Mouse (Mus musculus) olfactory bulb, adult 2 months (tissue): ENCODE data around the gene Id1. TPM values are rescaled to one million over a fixed set of nuclear protein-coding genes. Genes with fewer than 3 reads are reported as not detected.

Experiments used
- H3K27ac ChIP-seq: fragments of 200-500 bp; 2 replicates; pipeline ENCODE4 v1.5.1; 2012; ENCODE audit warnings: low read depth, low read length; ENCODE audit not compliant: insufficient read depth
- H3K4me1 ChIP-seq: fragments of 200-500 bp; 2 replicates; pipeline ENCODE4 v1.6.1; 2012; ENCODE audit warnings: low read length; ENCODE audit not compliant: control insufficient read depth, insufficient read depth
- H3K4me3 ChIP-seq: fragments of 200-500 bp; 2 replicates; pipeline ENCODE4 v1.5.1; 2012; ENCODE audit warnings: mild to moderate bottlenecking, low read depth, low read length, moderate library complexity; ENCODE audit not compliant: insufficient read depth
- CTCF ChIP-seq: fragments of 200-500 bp; IDR thresholded peaks from 2 replicates; pipeline ENCODE4 v1.5.1; 2012; ENCODE audit warnings: low read depth, mild to moderate bottlenecking, low read length, moderate library complexity; ENCODE audit not compliant: insufficient read depth
- POLR2A ChIP-seq: fragments of 200-500 bp; IDR thresholded peaks from 2 replicates; pipeline ENCODE4 v1.6.1; 2012; ENCODE audit warnings: mild to moderate bottlenecking, low read depth, low read length, moderate library complexity; ENCODE audit not compliant: insufficient read depth
- WGBS: fragments of 180-500 bp; shearing (Covaris S2); methylation state at CpG from one replicate; pipeline ENCODE4 v1.1.7; 2018; 5-methylcytosine and 5-hydroxymethylcytosine counted together
- polyA plus RNA-seq: library from polyadenylated mRNA; stranded (reverse); fragments of >200 nt; gene quantifications from 2 replicates; pipeline ENCODE4 v1.2.4, GENCODE M21; 2012; ENCODE audit warnings: low replicate concordance; ENCODE audit not compliant: missing spikeins, insufficient read depth, insufficient read length

Id1 gene
- polyA plus RNA-seq, 1 experiment = not detected

- TF ChIP-seq CTCF (no peak), POLR2A (no peak)
- Histone ChIP-seq H3K4me3 (no peak overlapping the region), H3K4me1 (0 out of 2 replicates have a peak, but pooled peaks cover 2% of the 10 kb centered on the region), H3K27ac (no peak overlapping the region)
- 28% methylated on average over 1 of the region's 1 CpGs for WGBS
These were observed 36.2 kb downstream of the Id1 start for GRCm38 (mm10) chr2:152772231-152772630.

- Histone ChIP-seq H3K27ac (no peak overlapping the region), H3K4me3 (no peak overlapping the region), H3K4me1 (0 out of 2 replicates have a peak, but pooled peaks cover 2% of the 10 kb centered on the region)
- 76% methylated on average over 4 of the region's 4 CpGs for WGBS
- TF ChIP-seq CTCF (no peak), POLR2A (no peak)
These were observed 39.3 kb downstream of the Id1 start for GRCm38 (mm10) chr2:152775357-152775756.

GRCm38 (mm10) chr2:152776019-152776418 is 40.0 kb downstream of the Id1 start:
- 66% methylated on average over 3 of the region's 3 CpGs for WGBS
- Histone ChIP-seq H3K27ac (no peak overlapping the region), H3K4me3 (no peak overlapping the region), H3K4me1 (peaks cover 8% of the 10 kb centered on the region)
- TF ChIP-seq CTCF = no peak

- TF ChIP-seq CTCF (no peak), POLR2A (no peak)
- Histone ChIP-seq H3K4me1 (peaks cover 13% of the 10 kb centered on the region), H3K27ac (no peak overlapping the region), H3K4me3 (no peak overlapping the region)
- WGBS = 66% methylated on average over 2 of the region's 2 CpGs
These were observed 40.4 kb downstream of the Id1 start for GRCm38 (mm10) chr2:152776435-152776834.

GRCm38 (mm10) chr2:152777081-152777480 is 41.0 kb downstream of the Id1 start:
- Histone ChIP-seq H3K4me3 (no peak overlapping the region), H3K27ac (no peak overlapping the region), H3K4me1 (peaks cover 19% of the 10 kb centered on the region)
- 93% methylated on average over 3 of the region's 3 CpGs for WGBS
- no peak for TF ChIP-seq CTCF
- TF ChIP-seq POLR2A = no peak

GRCm38 (mm10) chr2:152780466-152780865 is 44.4 kb downstream of the Id1 start:
- Histone ChIP-seq H3K27ac (no peak overlapping the region), H3K4me1 (peaks cover 35% of the 10 kb centered on the region), H3K4me3 (no peak overlapping the region)
- 92% methylated on average over 2 of the region's 2 CpGs for WGBS
- TF ChIP-seq POLR2A = no peak
- TF ChIP-seq CTCF = no peak

- Histone ChIP-seq H3K27ac (no peak overlapping the region), H3K4me1 (peaks cover 41% of the 10 kb centered on the region), H3K4me3 (no peak overlapping the region)
- 72% methylated on average over 3 of the region's 3 CpGs for WGBS
- TF ChIP-seq CTCF = no peak
- TF ChIP-seq POLR2A = no peak
These were observed 45.1 kb downstream of the Id1 start for GRCm38 (mm10) chr2:152781031-152781711.

GRCm38 (mm10) chr2:152782656-152783055 is 46.6 kb downstream of the Id1 start:
- no peak overlapping the region for H3K4me3 ChIP-seq
- H3K27ac ChIP-seq = no peak overlapping the region
- peaks cover 39% of the 10 kb centered on the region for H3K4me1 ChIP-seq
- no peak for TF ChIP-seq POLR2A
- no peak for TF ChIP-seq CTCF
- WGBS = 78% methylated on average over 5 of the region's 5 CpGs

GRCm38 (mm10) chr2:152783241-152783640 is 47.2 kb downstream of the Id1 start:
- 95% methylated on average over 5 of the region's 5 CpGs for WGBS
- H3K4me3 ChIP-seq = no peak overlapping the region
- H3K27ac ChIP-seq = no peak overlapping the region
- H3K4me1 ChIP-seq = peaks cover 39% of the 10 kb centered on the region
- no peak for TF ChIP-seq POLR2A
- no peak for TF ChIP-seq CTCF

GRCm38 (mm10) chr2:152784640-152785039 is 48.6 kb downstream of the Id1 start:
- 88% methylated on average over 8 of the region's 8 CpGs for WGBS
- H3K27ac ChIP-seq = peak overlapping the region; percentile 92
- peaks cover 50% of the 10 kb centered on the region for H3K4me1 ChIP-seq
- TF ChIP-seq POLR2A = no peak
- H3K4me3 ChIP-seq = no peak overlapping the region
